Mouse (Mus musculus) neural tube, embryonic 14.5 days (tissue): ENCODE measurements around the gene Sh3bp1. TPM values are rescaled to one million over a fixed set of nuclear protein-coding genes. Genes with fewer than 3 reads are reported as not detected.

ENCODE experiments used
- ATAC-seq: fragments of 200-750 bp; cut with Nextera tagmentation; 2 replicates; pipeline ENCODE4 v1.8.0; 2017; ENCODE audit warnings: low read depth, mild to moderate bottlenecking, moderate TSS enrichment, moderate library complexity
- H3K27ac ChIP-seq: fragments of 300-500 bp; sonication (generic); 2 replicates; pipeline ENCODE4 v1.5.1; 2014; ENCODE audit warnings: low read depth, mild to moderate bottlenecking, control low read depth, low read length, moderate library complexity, mixed read lengths
- H3K27me3 ChIP-seq: fragments of 300-500 bp; sonication (generic); 2 replicates; pipeline ENCODE4 v1.6.1; 2014; ENCODE audit warnings: low read length; ENCODE audit not compliant: control insufficient read depth, insufficient read depth
- H3K36me3 ChIP-seq: fragments of 300-500 bp; sonication (generic); 2 replicates; pipeline ENCODE4 v1.6.1; 2014; ENCODE audit warnings: low read length, mixed read lengths; ENCODE audit not compliant: control insufficient read depth, insufficient read depth
- H3K4me1 ChIP-seq: fragments of 300-500 bp; sonication (generic); 2 replicates; pipeline ENCODE4 v1.6.1; 2014; ENCODE audit warnings: low read length; ENCODE audit not compliant: control insufficient read depth, insufficient read depth
- H3K4me2 ChIP-seq: fragments of 300-500 bp; sonication (generic); 2 replicates; pipeline ENCODE4 v1.6.1; 2014; ENCODE audit warnings: mild to moderate bottlenecking, low read depth, low read length, control low read depth
- H3K4me3 ChIP-seq: fragments of 300-500 bp; sonication (generic); 2 replicates; pipeline ENCODE4 v1.5.1; 2014; ENCODE audit warnings: low read depth, low read length, control low read depth, mixed read lengths
- H3K9ac ChIP-seq: fragments of 300-500 bp; sonication (generic); replicated peaks from 2 replicates; pipeline ENCODE4 v1.6.1; 2014; ENCODE audit warnings: low read depth, mild to moderate bottlenecking, control low read depth, low read length, mixed read lengths
- H3K9me3 ChIP-seq: fragments of 300-500 bp; sonication (generic); 2 replicates; pipeline ENCODE4 v1.6.1; 2016; ENCODE audit warnings: low read length; ENCODE audit not compliant: control insufficient read depth
- WGBS: fragments of 180-500 bp; shearing (Covaris S2); extraction: QIAGEN DNeasy Blood & Tissue Kit; methylation state at CpG from one replicate; pipeline ENCODE4 v1.1.7; 2014; 5-methylcytosine and 5-hydroxymethylcytosine counted together
- polyA plus RNA-seq: library from polyadenylated mRNA; unstranded; fragments of >200 nt; fragmentation: Nextera tagmentation; extraction: Ambion mirVana; gene quantifications from 2 replicates; pipeline ENCODE4 v1.2.1, GENCODE M21; 2014

Sh3bp1 gene
- polyA plus RNA-seq, 1 experiment from 2014 or later: 3.4 TPM

GRCm38 (mm10) chr15:78940325-78940724, 40.8 kb downstream of the Sh3bp1 start:
- peaks cover 27% of the 10 kb centered on the region for H3K36me3 ChIP-seq
- 94% methylated on average over 13 of the region's 13 CpGs for WGBS

DNA sequence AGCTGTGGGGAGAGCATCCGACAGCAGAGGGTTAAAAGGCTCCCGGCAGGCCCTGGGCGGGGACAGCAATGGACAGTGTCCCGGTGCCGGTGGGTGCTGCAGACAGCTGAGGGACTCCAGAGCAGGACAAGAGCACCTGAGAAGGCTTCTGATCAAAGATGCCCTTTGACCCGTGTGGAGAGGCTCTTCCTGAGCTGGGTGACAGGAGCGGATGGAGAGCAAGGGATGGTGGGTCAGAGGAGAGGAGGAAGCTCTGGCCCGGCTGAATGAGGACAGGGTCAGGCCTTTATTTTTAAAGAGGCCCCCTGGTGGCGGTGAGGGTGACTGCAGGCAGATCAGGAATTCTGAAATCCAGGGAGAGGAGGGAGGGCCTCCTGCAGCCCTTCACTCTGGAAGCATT, 43.1 kb downstream of the Sh3bp1 start:
- peak overlapping the region; percentile 45; the same call in 1 of the 2 replicates for H3K27ac ChIP-seq
- H3K4me2 ChIP-seq: peak overlapping the region; percentile 36
- peak; percentile 60 for ATAC-seq
- no peaks in the 10 kb centered on the region for H3K9me3 ChIP-seq
- H3K9ac ChIP-seq: peak overlapping the region; percentile 8; the same call in 1 of the 2 replicates
- peaks cover 2% of the 10 kb centered on the region; the same call in 1 of the 2 replicates for H3K4me1 ChIP-seq
- H3K36me3 ChIP-seq: peaks cover 25% of the 10 kb centered on the region
- 0 out of 2 replicates have a peak overlapping the region, but pooled peaks have one; percentile 15 for H3K4me3 ChIP-seq
- no peaks in the 10 kb centered on the region for H3K27me3 ChIP-seq
- WGBS: under 1% methylated on average over 9 of the region's 9 CpGs

More at GRCm38 (mm10) chr15:78940325-78940724, 40.8 kb downstream of the Sh3bp1 start:
- H3K27ac ChIP-seq: no peak overlapping the region
- peaks cover 12% of the 10 kb centered on the region for H3K4me1 ChIP-seq
- no peak overlapping the region for H3K4me2 ChIP-seq
- H3K9ac ChIP-seq: no peak overlapping the region
- ATAC-seq: no peak
- no peaks in the 10 kb centered on the region for H3K27me3 ChIP-seq
- H3K9me3 ChIP-seq: no peaks in the 10 kb centered on the region
- no peak overlapping the region for H3K4me3 ChIP-seq

GRCm38 (mm10) chr15:78946232-78946631, 46.7 kb downstream of the Sh3bp1 start:
- no peaks in the 10 kb centered on the region for H3K27me3 ChIP-seq
- no peak overlapping the region for H3K9ac ChIP-seq
- H3K4me1 ChIP-seq: peaks cover 8% of the 10 kb centered on the region; the same call in 1 of the 2 replicates
- H3K9me3 ChIP-seq: no peaks in the 10 kb centered on the region
- peaks cover 4% of the 10 kb centered on the region; the same call in 1 of the 2 replicates for H3K36me3 ChIP-seq
- 68% methylated on average over 7 of the region's 7 CpGs for WGBS
- ATAC-seq: no peak
- H3K4me3 ChIP-seq: no peak overlapping the region
- no peak overlapping the region for H3K4me2 ChIP-seq
- H3K27ac ChIP-seq: no peak overlapping the region

DNA sequence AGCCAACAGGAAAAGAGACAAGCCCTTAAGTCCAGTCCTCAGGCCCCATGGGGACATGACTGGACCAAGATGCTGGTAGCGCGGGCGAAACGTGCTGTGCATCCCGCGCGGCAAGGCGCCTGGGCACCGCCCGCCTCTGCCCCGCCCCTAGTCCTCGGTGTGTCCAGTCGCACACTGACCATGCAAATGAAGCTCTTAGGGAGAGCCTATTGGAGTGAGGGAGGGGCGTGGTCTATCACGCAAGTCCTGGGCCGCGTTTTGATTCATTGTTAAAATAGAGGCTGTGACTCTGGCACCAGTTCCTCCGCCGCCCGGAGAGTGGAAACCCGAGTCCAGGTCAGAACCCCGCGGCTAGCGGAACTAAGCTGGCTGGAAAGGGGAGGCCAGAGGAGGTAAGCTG, 48.1 kb downstream of the Sh3bp1 start, which contains the start of gene Triobp:
Gene Triobp (plus strand): TSS at position 68 of the 400 bp plus-strand sequence.
- no peaks in the 10 kb centered on the region for H3K9me3 ChIP-seq
- H3K4me1 ChIP-seq: peaks cover 8% of the 10 kb centered on the region; the same call in 1 of the 2 replicates
- H3K36me3 ChIP-seq: 0 out of 2 replicates have a peak, but pooled peaks cover 7% of the 10 kb centered on the region
- no peaks in the 10 kb centered on the region for H3K27me3 ChIP-seq
- WGBS: 0% methylated on average over 24 of the region's 24 CpGs
- H3K4me3 ChIP-seq: peak within 1 kb of the TSS; percentile 60
- peak within 1 kb of the TSS; percentile 70 for H3K9ac ChIP-seq
- peak within 1 kb of the TSS; percentile 64 for H3K27ac ChIP-seq
- ATAC-seq: peak; percentile 96
- H3K4me2 ChIP-seq: peak within 1 kb of the TSS; percentile 54

DNA sequence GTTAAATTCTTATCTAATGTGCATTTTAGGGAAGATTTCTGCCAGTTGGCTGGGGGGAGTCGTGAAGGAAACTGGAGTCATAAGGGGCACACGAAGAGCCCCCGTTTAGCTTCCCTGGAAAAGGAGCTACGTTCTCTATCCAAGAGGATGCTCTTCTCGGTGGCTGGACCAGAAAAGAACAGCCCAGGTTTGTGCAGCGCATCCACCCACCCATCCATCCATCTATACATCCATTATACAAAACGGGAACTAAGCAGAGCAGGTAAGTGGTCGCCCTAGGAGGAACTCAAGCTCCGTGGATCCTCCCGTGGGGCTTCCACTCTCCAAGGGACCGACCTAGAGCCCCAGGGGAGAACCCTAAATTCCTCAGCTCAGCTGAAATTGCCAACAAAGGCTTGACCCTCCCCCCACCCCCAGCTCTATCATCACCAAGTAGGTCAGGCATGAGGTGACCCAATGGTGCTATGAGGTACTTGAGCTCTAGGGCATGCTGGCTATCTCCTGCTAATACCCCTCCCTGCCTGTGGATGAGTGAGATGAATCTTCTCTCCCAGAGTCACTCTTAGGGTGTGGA, 48.7 kb downstream of the Sh3bp1 start:
- ATAC-seq: peak; percentile 28; the same call in 1 of the 2 replicates
- H3K36me3 ChIP-seq: 0 out of 2 replicates have a peak, but pooled peaks cover 7% of the 10 kb centered on the region
- peak overlapping the region; percentile 54 for H3K4me2 ChIP-seq
- no peaks in the 10 kb centered on the region for H3K9me3 ChIP-seq
- peak overlapping the region; percentile 60 for H3K4me3 ChIP-seq
- peak overlapping the region; percentile 70 for H3K9ac ChIP-seq
- no peaks in the 10 kb centered on the region for H3K27me3 ChIP-seq
- WGBS: 4% methylated on average over 11 of the region's 11 CpGs
- peak overlapping the region; percentile 64 for H3K27ac ChIP-seq
- peaks cover 8% of the 10 kb centered on the region; the same call in 1 of the 2 replicates for H3K4me1 ChIP-seq

DNA sequence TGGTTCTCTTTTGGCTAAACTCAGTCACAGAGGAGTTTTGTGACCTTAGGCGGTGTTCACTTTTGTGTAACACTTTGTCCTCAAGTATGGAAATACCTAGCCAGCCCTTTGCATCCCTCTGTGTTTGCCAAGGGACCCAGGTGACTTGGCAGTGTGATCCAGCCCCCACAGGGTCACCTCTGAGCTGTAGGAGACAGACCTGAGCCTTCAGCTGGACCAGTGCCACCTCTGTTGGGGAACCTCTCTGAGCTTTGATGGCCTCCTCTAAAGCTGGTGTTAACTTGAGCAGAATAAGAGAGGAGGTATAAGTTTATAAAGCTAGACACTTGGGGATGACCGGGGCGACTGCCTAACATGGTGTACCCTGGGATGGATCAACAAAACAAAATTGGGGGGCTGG, 49.3 kb downstream of the Sh3bp1 start:
- Histone ChIP-seq H3K4me3 (peak overlapping the region; percentile 12; the same call in 1 of the 2 replicates), H3K4me1 (peaks cover 8% of the 10 kb centered on the region; the same call in 1 of the 2 replicates), H3K36me3 (0 out of 2 replicates have a peak, but pooled peaks cover 10% of the 10 kb centered on the region), H3K27ac (no peak overlapping the region), H3K9me3 (no peaks in the 10 kb centered on the region), H3K4me2 (peak overlapping the region; percentile 54), H3K9ac (no peak overlapping the region), H3K27me3 (no peaks in the 10 kb centered on the region)
- 93% methylated on average over 3 of the region's 3 CpGs for WGBS
- ATAC-seq: no peak

GRCm38 (mm10) chr15:78955663-78956062, 56.1 kb downstream of the Sh3bp1 start:
- H3K27ac ChIP-seq: no peak overlapping the region
- H3K4me3 ChIP-seq: no peak overlapping the region
- H3K4me2 ChIP-seq: no peak overlapping the region
- H3K4me1 ChIP-seq: no peaks in the 10 kb centered on the region
- ATAC-seq: no peak
- no peaks in the 10 kb centered on the region for H3K27me3 ChIP-seq
- H3K9ac ChIP-seq: no peak overlapping the region
- WGBS: 80% methylated on average over 3 of the region's 3 CpGs
- no peaks in the 10 kb centered on the region for H3K9me3 ChIP-seq
- peaks cover 28% of the 10 kb centered on the region for H3K36me3 ChIP-seq

GRCm38 (mm10) chr15:78956351-78956750, 56.8 kb downstream of the Sh3bp1 start:
- no peak overlapping the region for H3K9ac ChIP-seq
- 92% methylated on average over 4 of the region's 4 CpGs for whole genome bisulfite sequencing
- H3K4me3 ChIP-seq: no peak overlapping the region
- H3K36me3 ChIP-seq: peaks cover 26% of the 10 kb centered on the region
- no peak overlapping the region for H3K27ac ChIP-seq
- H3K4me1 ChIP-seq: no peaks in the 10 kb centered on the region
- ATAC-seq: no peak
- H3K27me3 ChIP-seq: no peaks in the 10 kb centered on the region
- no peak overlapping the region for H3K4me2 ChIP-seq
- H3K9me3 ChIP-seq: no peaks in the 10 kb centered on the region

DNA sequence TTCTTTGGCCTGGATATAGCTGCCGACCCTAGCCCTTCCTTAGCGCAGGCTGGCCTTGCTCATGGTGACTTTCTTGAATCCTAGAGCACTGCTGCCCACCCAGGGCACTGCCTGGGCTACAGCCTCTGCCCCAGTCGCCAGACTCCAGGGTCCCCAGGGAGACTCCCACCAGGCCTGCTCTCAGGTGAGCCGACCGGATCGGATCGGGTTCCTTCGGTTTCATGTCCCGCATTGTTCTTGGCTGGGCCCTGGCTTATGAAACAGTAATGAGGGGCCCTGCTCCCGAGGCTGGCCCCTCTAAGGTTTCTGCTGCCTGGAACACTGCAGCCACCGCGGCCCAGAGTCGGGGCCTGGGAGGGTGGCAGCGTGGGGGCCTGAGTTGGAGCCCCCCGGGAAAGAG, 57.5 kb downstream of the Sh3bp1 start:
- H3K4me2 ChIP-seq: no peak overlapping the region
- H3K27ac ChIP-seq: no peak overlapping the region
- ATAC-seq: no peak; the same call in 1 of the 2 replicates
- no peaks in the 10 kb centered on the region for H3K4me1 ChIP-seq
- H3K4me3 ChIP-seq: no peak overlapping the region
- H3K36me3 ChIP-seq: peaks cover 27% of the 10 kb centered on the region
- WGBS: 77% methylated on average over 15 of the region's 15 CpGs
- H3K9ac ChIP-seq: no peak overlapping the region
- no peaks in the 10 kb centered on the region for H3K27me3 ChIP-seq
- no peaks in the 10 kb centered on the region for H3K9me3 ChIP-seq
